Mouse (Mus musculus): ENCODE measurements at regions not wholly inside any gene's neighbourhood (a gene's known extent, or its start where the extent isn't known, plus 50 kb on each side); places are given as distances from the start of the nearest gene placed in this dataset.
"Not testable (repeated sequence)": the region's sequence is repeated elsewhere in the genome, so short reads cannot be mapped to it uniquely, and the experiment has no call there.

GRCm38 (mm10) chr12:114996817-114997216, 1050.7 kb upstream of the Zfp386 start:
- Histone ChIP-seq H3K27me3 (replicated peaks) (no peaks in the 10 kb centered on the region), H3K9me3 (no peaks in the 10 kb centered on the region), H3K4me1 (no peaks in the 10 kb centered on the region), H3K4me3 (replicated peaks) (no peak overlapping the region), H3K36me3 (replicated peaks; ENCODE audit: low read length) (no peaks in the 10 kb centered on the region)
- TF ChIP-seq FLI1 (IDR thresholded peaks at IDR 0.05; ENCODE audit: low read length) (no peak), GATA1 (IDR thresholded peaks at IDR 0.05; ENCODE audit: borderline replicate concordance, low read length) (no peak)

- no peak overlapping the region for H3K4me3 ChIP-seq (replicated peaks)
- no peaks in the 10 kb centered on the region for H3K9me3 ChIP-seq
- no peak for TF ChIP-seq FLI1 (IDR thresholded peaks at IDR 0.05; ENCODE audit: low read length)
- TF ChIP-seq GATA1 (IDR thresholded peaks at IDR 0.05; ENCODE audit: borderline replicate concordance, low read length): no peak
These were observed 1044.4 kb upstream of the Zfp386 start for GRCm38 (mm10) chr12:115003118-115003517.

GRCm38 (mm10) chr12:115008434-115008833, 1039.1 kb upstream of the Zfp386 start:
- H3K4me3 ChIP-seq (replicated peaks): no peak overlapping the region
- H3K27me3 ChIP-seq (replicated peaks): no peaks in the 10 kb centered on the region
- no peaks in the 10 kb centered on the region for H3K9me3 ChIP-seq
- H3K4me1 ChIP-seq: peaks cover 2% of the 10 kb centered on the region; the same call in 1 of the 2 replicates
- TF ChIP-seq GATA1 (IDR thresholded peaks at IDR 0.05; ENCODE audit: borderline replicate concordance, low read length) (no peak), FLI1 (IDR thresholded peaks at IDR 0.05; ENCODE audit: low read length) (no peak)
- no peaks in the 10 kb centered on the region for H3K36me3 ChIP-seq (replicated peaks; ENCODE audit: low read length)

More at GRCm38 (mm10) chr12:115003118-115003517, 1044.4 kb upstream of the Zfp386 start:
- H3K36me3 ChIP-seq (replicated peaks; ENCODE audit: low read length): no peaks in the 10 kb centered on the region
- peaks cover 10% of the 10 kb centered on the region for H3K4me1 ChIP-seq
- H3K27me3 ChIP-seq (replicated peaks): no peaks in the 10 kb centered on the region

GRCm38 (mm10) chr12:115012751-115013150, 1034.8 kb upstream of the Zfp386 start:
- H3K4me1 ChIP-seq: no peaks in the 10 kb centered on the region
- no peaks in the 10 kb centered on the region for H3K27me3 ChIP-seq (replicated peaks)
- no peaks in the 10 kb centered on the region for H3K36me3 ChIP-seq (replicated peaks; ENCODE audit: low read length)
- no peaks in the 10 kb centered on the region for H3K9me3 ChIP-seq
- TF ChIP-seq FLI1 (IDR thresholded peaks at IDR 0.05; ENCODE audit: low read length) (no peak), GATA1 (IDR thresholded peaks at IDR 0.05; ENCODE audit: borderline replicate concordance, low read length) (no peak)
- H3K4me3 ChIP-seq (replicated peaks): no peak overlapping the region

- Histone ChIP-seq H3K27me3 (replicated peaks) (no peaks in the 10 kb centered on the region), H3K4me1 (peaks cover 10% of the 10 kb centered on the region), H3K36me3 (replicated peaks; ENCODE audit: low read length) (no peaks in the 10 kb centered on the region), H3K9me3 (no peaks in the 10 kb centered on the region), H3K4me3 (replicated peaks) (no peak overlapping the region)
- TF ChIP-seq GATA1 (IDR thresholded peaks at IDR 0.05; ENCODE audit: borderline replicate concordance, low read length): no peak
- no peak for TF ChIP-seq FLI1 (IDR thresholded peaks at IDR 0.05; ENCODE audit: low read length)
These were observed 1023.8 kb upstream of the Zfp386 start for GRCm38 (mm10) chr12:115023742-115024141.

GRCm38 (mm10) chr12:115034438-115035129, 1012.9 kb upstream of the Zfp386 start:
- no peak overlapping the region for H3K4me3 ChIP-seq (replicated peaks)
- no peak for TF ChIP-seq FLI1 (IDR thresholded peaks at IDR 0.05; ENCODE audit: low read length)
- TF ChIP-seq GATA1 (IDR thresholded peaks at IDR 0.05; ENCODE audit: borderline replicate concordance, low read length): no peak

GRCm38 (mm10) chr12:115055080-115055479, 992.4 kb upstream of the Zfp386 start:
- no peak for TF ChIP-seq FLI1 (IDR thresholded peaks at IDR 0.05; ENCODE audit: low read length)
- no peak overlapping the region for H3K4me3 ChIP-seq (replicated peaks)

More at GRCm38 (mm10) chr12:115034438-115035129, 1012.9 kb upstream of the Zfp386 start:
- no peaks in the 10 kb centered on the region; the same call in 1 of the 2 replicates for H3K4me1 ChIP-seq
- no peaks in the 10 kb centered on the region for H3K36me3 ChIP-seq (replicated peaks; ENCODE audit: low read length)
- no peaks in the 10 kb centered on the region for H3K27me3 ChIP-seq (replicated peaks)
- no peaks in the 10 kb centered on the region for H3K9me3 ChIP-seq

GRCm38 (mm10) chr12:115059954-115060353, 987.6 kb upstream of the Zfp386 start:
- not testable (repeated sequence) for H3K4me1 ChIP-seq; H3K36me3 ChIP-seq (replicated peaks; ENCODE audit: low read length); H3K9me3 ChIP-seq; H3K27me3 ChIP-seq (replicated peaks); H3K4me3 ChIP-seq (replicated peaks)

More at GRCm38 (mm10) chr12:115055080-115055479, 992.4 kb upstream of the Zfp386 start:
- H3K9me3 ChIP-seq: no peaks in the 10 kb centered on the region
- H3K36me3 ChIP-seq (replicated peaks; ENCODE audit: low read length): no peaks in the 10 kb centered on the region
- H3K4me1 ChIP-seq: no peaks in the 10 kb centered on the region
- H3K27me3 ChIP-seq (replicated peaks): no peaks in the 10 kb centered on the region

- TF ChIP-seq GATA1 (IDR thresholded peaks at IDR 0.05; ENCODE audit: borderline replicate concordance, low read length): no peak
- TF ChIP-seq FLI1 (IDR thresholded peaks at IDR 0.05; ENCODE audit: low read length): no peak
- Histone ChIP-seq H3K4me1 (no peaks in the 10 kb centered on the region), H3K9me3 (no peaks in the 10 kb centered on the region), H3K36me3 (replicated peaks; ENCODE audit: low read length) (no peaks in the 10 kb centered on the region), H3K27me3 (replicated peaks) (no peaks in the 10 kb centered on the region), H3K4me3 (replicated peaks) (no peak overlapping the region)
These were observed 980.3 kb upstream of the Zfp386 start for GRCm38 (mm10) chr12:115067251-115067650.

- not testable (repeated sequence) for H3K4me3 ChIP-seq (replicated peaks); H3K36me3 ChIP-seq (replicated peaks; ENCODE audit: low read length); H3K4me1 ChIP-seq; H3K9me3 ChIP-seq; H3K27me3 ChIP-seq (replicated peaks)
These were observed 956.1 kb upstream of the Zfp386 start for GRCm38 (mm10) chr12:115091460-115091859.

- Histone ChIP-seq H3K9me3 (no peaks in the 10 kb centered on the region), H3K4me3 (replicated peaks) (no peak overlapping the region)
- TF ChIP-seq GATA1 (IDR thresholded peaks at IDR 0.05; ENCODE audit: borderline replicate concordance, low read length) (no peak), FLI1 (IDR thresholded peaks at IDR 0.05; ENCODE audit: low read length) (no peak)
These were observed 937.8 kb upstream of the Zfp386 start for GRCm38 (mm10) chr12:115109742-115110141.

GRCm38 (mm10) chr12:115119134-115119826, 928.2 kb upstream of the Zfp386 start:
- H3K4me3 ChIP-seq (replicated peaks); H3K36me3 ChIP-seq (replicated peaks; ENCODE audit: low read length); H3K4me1 ChIP-seq; H3K27me3 ChIP-seq (replicated peaks); H3K9me3 ChIP-seq: not testable (repeated sequence)

More at GRCm38 (mm10) chr12:115109742-115110141, 937.8 kb upstream of the Zfp386 start:
- Histone ChIP-seq H3K36me3 (replicated peaks; ENCODE audit: low read length) (no peaks in the 10 kb centered on the region), H3K27me3 (replicated peaks) (no peaks in the 10 kb centered on the region), H3K4me1 (no peaks in the 10 kb centered on the region)
